Mouse (Mus musculus): ENCODE results near the gene Eef1akmt2.

DNA sequence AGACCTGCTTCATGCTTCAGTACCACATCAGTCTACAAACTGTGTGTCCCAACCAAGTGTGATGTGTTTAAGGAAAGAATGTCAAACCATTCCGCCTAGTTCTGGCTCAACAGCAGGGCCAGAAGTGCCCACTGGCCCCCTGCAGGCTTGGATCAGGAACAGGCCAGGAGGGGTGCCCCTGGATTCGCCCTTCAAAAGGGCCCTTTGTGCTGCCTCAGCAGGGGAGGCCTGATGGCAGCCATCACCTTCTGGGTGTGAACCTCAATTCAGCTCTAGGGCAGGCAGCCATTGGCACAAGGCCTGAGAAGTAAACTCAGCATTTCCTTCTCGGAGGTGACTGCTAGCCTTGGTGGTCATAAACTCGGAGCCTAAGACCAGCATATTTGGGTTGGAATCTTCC, 71.9 kb downstream of the Eef1akmt2 start:
- TF ChIP-seq CTCF (IDR thresholded peaks at IDR 0.05; ENCODE audit: extremely low read depth, insufficient read depth, low read length) (no peak), POLR2A (IDR thresholded peaks at IDR 0.05; ENCODE audit: extremely low read depth, insufficient read depth, low read length) (no peak)

Data from cortical plate, adult 2 months (tissue).